Mouse (Mus musculus) embryonic facial prominence, embryonic 11.5 days (tissue): ENCODE results near the gene Xpo1. TPM values are rescaled to one million over a fixed set of nuclear protein-coding genes. Genes with fewer than 3 reads are reported as not detected.

Experiments used
- ATAC-seq: fragments of 200-750 bp; cut with Nextera tagmentation; replicated peaks from 2 replicates; pipeline ENCODE4 v1.8.0; 2017; ENCODE audit warnings: low read depth; ENCODE audit not compliant: insufficient number of reproducible peaks, low FRiP score, low TSS enrichment
- DNase-seq: peaks from one replicate; pipeline ENCODE4 v3.0.0-alpha.2; 2015; ENCODE audit warnings: low spot score
- H3K27ac ChIP-seq: fragments of 300-500 bp; sonication (generic); replicated peaks from 2 replicates; pipeline ENCODE4 v1.5.1; 2014; ENCODE audit warnings: mild to moderate bottlenecking, low read depth, low read length, control low read depth
- H3K27me3 ChIP-seq: fragments of 300-500 bp; sonication (generic); 2 replicates; pipeline ENCODE4 v1.6.1; 2014; ENCODE audit warnings: mild to moderate bottlenecking, low read length, moderate library complexity, mixed read lengths; ENCODE audit not compliant: control insufficient read depth, insufficient read depth
- H3K36me3 ChIP-seq: fragments of 300-500 bp; sonication (generic); replicated peaks from 2 replicates; pipeline ENCODE4 v1.6.1; 2014; ENCODE audit warnings: low read depth, mild to moderate bottlenecking, low read length, moderate library complexity, mixed read lengths; ENCODE audit not compliant: control insufficient read depth, insufficient read depth
- H3K4me1 ChIP-seq: fragments of 300-500 bp; sonication (generic); 2 replicates; pipeline ENCODE4 v1.6.1; 2014; ENCODE audit warnings: low read length, mixed read lengths; ENCODE audit not compliant: control insufficient read depth, insufficient read depth
- H3K4me2 ChIP-seq: fragments of 300-500 bp; sonication (generic); 2 replicates; pipeline ENCODE4 v1.6.1; 2014; ENCODE audit warnings: low read depth, mild to moderate bottlenecking, control low read depth, low read length, moderate library complexity
- H3K4me3 ChIP-seq: fragments of 300-500 bp; sonication (generic); 2 replicates; pipeline ENCODE4 v1.5.1; 2014; ENCODE audit warnings: low read depth, low read length, control low read depth
- H3K9ac ChIP-seq: fragments of 300-500 bp; sonication (generic); replicated peaks from 2 replicates; pipeline ENCODE4 v1.6.1; 2014; ENCODE audit warnings: mild to moderate bottlenecking, control low read depth, low read length
- H3K9me3 ChIP-seq: fragments of 300-500 bp; sonication (generic); replicated peaks from 2 replicates; pipeline ENCODE4 v1.6.1; 2016; ENCODE audit warnings: mild to moderate bottlenecking, low read length, inconsistent platforms, mixed read lengths; ENCODE audit not compliant: control insufficient read depth
- WGBS: fragments of 180-500 bp; shearing (Covaris S2); extraction: QIAGEN DNeasy Blood & Tissue Kit; methylation state at CpG from one replicate; pipeline ENCODE4 v1.1.7; 2014; 5-methylcytosine and 5-hydroxymethylcytosine counted together
- polyA plus RNA-seq: library from polyadenylated mRNA; unstranded; fragments of >200 nt; fragmentation: Nextera tagmentation; extraction: Ambion mirVana; gene quantifications from 2 replicates; pipeline ENCODE4 v1.2.1, GENCODE M21; 2014

The Xpo1 gene
- polyA plus RNA-seq, 1 experiment from 2014 or later = 214 TPM

DNA sequence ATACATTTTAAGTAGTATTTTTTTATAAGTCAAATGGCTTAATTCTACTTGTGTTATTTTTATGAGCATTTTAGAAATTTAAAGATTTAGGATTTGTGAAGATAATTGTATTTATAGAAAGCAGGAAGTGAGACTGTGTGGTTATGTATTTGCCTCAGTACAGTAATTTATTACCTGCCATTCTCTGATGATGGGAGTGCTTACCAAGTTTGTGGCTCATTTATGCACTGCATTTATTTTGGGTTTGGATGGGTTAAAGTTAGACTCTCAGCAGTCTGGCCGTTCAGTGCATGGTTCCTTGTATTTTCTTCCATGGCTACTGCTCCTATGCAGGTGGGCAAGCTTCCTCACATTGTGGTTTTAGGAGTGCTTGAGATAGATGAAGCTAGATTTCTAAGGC is 79.3 kb downstream of the Xpo1 start:
- ATAC-seq (no peak), DNase-seq (no peak)
- H3K4me2 ChIP-seq = no peak overlapping the region
- 80% methylated on average over 1 of the region's 1 CpGs for WGBS
- no peak overlapping the region for H3K4me3 ChIP-seq
- H3K9ac ChIP-seq = no peak overlapping the region
- no peaks in the 10 kb centered on the region for H3K9me3 ChIP-seq
- no peaks in the 10 kb centered on the region for H3K27me3 ChIP-seq
- no peaks in the 10 kb centered on the region for H3K4me1 ChIP-seq
- H3K36me3 ChIP-seq = no peaks in the 10 kb centered on the region; the same call in 1 of the 2 replicates
- H3K27ac ChIP-seq = no peak overlapping the region

Other genes with a start within 250 kb of the Xpo1 start
- 2.5 and 4.1 TPM in 2 replicates for gene Fam161a, start 248.5 kb upstream of the Xpo1 start, polyA plus RNA-seq
- 37.7 and 40.4 TPM in 2 replicates for gene Usp34, start 50.9 kb downstream of the Xpo1 start, polyA plus RNA-seq
- gene Ahsa2, start 242.0 kb downstream of the Xpo1 start, polyA plus RNA-seq = 161 and 178 TPM in 2 replicates